Mouse (Mus musculus) ES-Bruce4 (cell line): ENCODE results near the gene Ugt1a7c.

Source experiments
- CTCF ChIP-seq: IDR thresholded peaks from one replicate; pipeline ENCODE4 v1.8.1; 2011; ENCODE audit warnings: low read depth, low read length
- EP300 ChIP-seq: IDR thresholded peaks from 2 replicates; pipeline ENCODE4 v1.6.1; 2011; ENCODE audit warnings: low read depth, low read length; ENCODE audit not compliant: insufficient read depth
- POLR2A ChIP-seq: IDR thresholded peaks from one replicate; pipeline ENCODE4 v1.8.1; 2011; ENCODE audit warnings: low read length; ENCODE audit not compliant: insufficient read depth

DNA sequence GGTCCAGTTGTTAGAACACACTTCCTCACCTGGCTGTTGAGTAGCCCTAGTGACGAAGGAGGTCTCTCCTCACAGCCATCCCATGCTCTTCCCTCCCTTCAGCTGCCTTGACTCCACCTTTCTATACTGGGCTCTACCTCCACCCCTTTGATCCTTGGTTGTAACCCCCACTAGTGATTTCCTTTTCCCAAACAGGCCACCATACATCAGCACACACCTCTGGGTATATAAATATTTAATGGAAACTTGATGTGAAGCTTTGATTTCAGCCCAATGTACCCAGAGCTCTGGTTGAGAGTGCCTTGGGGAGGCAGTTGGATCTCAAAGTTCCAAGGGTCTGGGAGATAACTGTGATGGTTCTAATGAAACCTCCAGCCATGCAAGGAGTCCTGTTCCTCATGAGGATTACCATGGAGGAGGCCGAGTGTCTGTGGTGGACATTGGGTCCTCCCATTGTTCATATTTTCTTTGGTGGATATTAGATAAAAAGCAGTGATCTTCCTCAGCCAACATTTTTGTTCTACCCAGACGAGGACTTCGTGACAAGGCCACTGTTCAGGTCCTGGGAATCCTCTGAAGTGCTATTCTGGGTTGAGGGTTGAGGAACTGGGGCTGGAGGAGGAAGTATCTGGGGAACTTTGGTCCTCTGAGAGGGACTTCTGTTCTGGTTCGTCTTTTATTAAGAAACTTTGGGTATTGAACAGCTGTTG lies 132.0 kb downstream of the Ugt1a7c start, which contains the start of gene Mroh2a:
- no peak for TF ChIP-seq POLR2A
- no peak for TF ChIP-seq CTCF
- no peak for TF ChIP-seq EP300
